In the genomic region with DNA sequence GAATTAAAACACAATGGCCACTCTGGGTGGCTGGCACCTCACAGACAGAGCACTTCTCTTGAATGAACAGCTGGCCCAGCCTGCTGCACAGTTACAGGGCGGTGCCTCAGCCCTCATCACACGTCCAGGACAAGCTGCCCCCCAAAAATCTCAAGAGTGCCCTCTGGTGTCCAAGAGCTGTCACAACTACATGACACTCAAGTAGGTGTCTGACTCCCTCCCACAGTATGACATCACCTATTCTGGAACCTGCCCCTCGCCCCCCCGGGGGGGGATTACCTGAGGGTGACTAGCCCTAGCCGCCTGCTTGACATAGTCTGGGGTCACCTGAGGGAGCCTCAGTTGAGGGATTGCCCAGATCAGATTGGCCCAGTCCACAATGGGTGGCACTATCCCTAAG, we compare ENCODE assay signal across 9 mouse cellular contexts. TPM values are rescaled to one million over a fixed set of nuclear protein-coding genes. Genes with fewer than 3 reads are reported as not detected.
DNase-seq lines count a peak whose midpoint lies in the region; ATAC-seq lines count a peak whose summit lies in the region.
"Had no signal": no experiment of that assay in that cellular context is flagged by ENCODE, and none has a peak within 500 bp of the region (broad histone marks: within the 10 kb centered on the region; RNA-seq: fewer than 3 reads in every experiment).

No protein-coding gene starts in this region.

- DNase-seq in 3T3-L1 (ENCODE audit: low read depth, low spot score) (peak; percentile 89), ZHBTc4 (ENCODE audit: low read depth, low spot score) (peak; percentile 88)
- peak; percentile 66 for DNase-seq in embryo, embryonic 10 days (ENCODE audit: low spot score)
- peak; percentile 74 for DNase-seq in kidney, adult 9 months
- DNase-seq in liver, embryonic 11.5 days (ENCODE audit: low spot score) = peak; percentile 63
- DNase-seq in testis, postnatal 14 days (ENCODE audit: low spot score) = peak; percentile 57

- H3K4me2 ChIP-seq in liver, embryonic 11.5 days = no peak overlapping the region
- H3K4me2 ChIP-seq in neural tube, embryonic 13.5 days = no peak overlapping the region
- H3K4me2 ChIP-seq: embryonic facial prominence, embryonic 12.5 days had no signal

- peak; percentile 68 for ATAC-seq in granulocyte monocyte progenitor cell, adult 5-6 weeks (replicated peaks; ENCODE audit: poor library complexity, severe bottlenecking)
- peak; percentile 86 for ATAC-seq in liver, embryonic 11.5 days (replicated peaks; ENCODE audit: low FRiP score)
- peak; percentile 55; the same call in 1 of the 2 replicates for ATAC-seq in neural tube, embryonic 13.5 days (ENCODE audit: low read depth)

- no peaks in the 10 kb centered on the region for H3K27me3 ChIP-seq in liver, embryonic 11.5 days (replicated peaks; ENCODE audit: control insufficient read depth, insufficient read depth, low read length)
- H3K27me3 ChIP-seq in neural tube, embryonic 13.5 days = peaks cover 7% of the 10 kb centered on the region
- H3K27me3 ChIP-seq: embryonic facial prominence, embryonic 12.5 days had no signal

- 16% methylated on average over 5 of the region's 5 CpGs for WGBS in liver, embryonic 11.5 days
- 29% methylated on average over 5 of the region's 5 CpGs for WGBS in neural tube, embryonic 13.5 days

- no peaks in the 10 kb centered on the region for H3K9me3 ChIP-seq in liver, embryonic 11.5 days (ENCODE audit: control insufficient read depth, low read length)
- H3K9me3 ChIP-seq in neural tube, embryonic 13.5 days = no peaks in the 10 kb centered on the region
- H3K9me3 ChIP-seq: embryonic facial prominence, embryonic 12.5 days had no signal

- peaks cover 4% of the 10 kb centered on the region; the same call in 1 of the 2 replicates for H3K4me1 ChIP-seq in liver, embryonic 11.5 days (replicated peaks; ENCODE audit: control insufficient read depth, insufficient read depth, low read length)
- H3K4me1 ChIP-seq in neural tube, embryonic 13.5 days (replicated peaks) = peaks cover 4% of the 10 kb centered on the region; the same call in 1 of the 2 replicates

- no peak overlapping the region for H3K27ac ChIP-seq in liver, embryonic 11.5 days (ENCODE audit: low read depth, low read length)
- H3K27ac ChIP-seq in neural tube, embryonic 13.5 days (replicated peaks) = no peak overlapping the region
- H3K27ac ChIP-seq: embryonic facial prominence, embryonic 12.5 days had no signal

- H3K9ac ChIP-seq in liver, embryonic 11.5 days (ENCODE audit: low read depth, low read length) = no peak overlapping the region
- no peak overlapping the region for H3K9ac ChIP-seq in neural tube, embryonic 13.5 days
- H3K9ac ChIP-seq: embryonic facial prominence, embryonic 12.5 days had no signal

- H3K4me3 ChIP-seq in liver, embryonic 11.5 days (ENCODE audit: low read depth, low read length) = no peak overlapping the region
- no peak overlapping the region for H3K4me3 ChIP-seq in neural tube, embryonic 13.5 days
- H3K4me3 ChIP-seq: embryonic facial prominence, embryonic 12.5 days had no signal

- no peaks in the 10 kb centered on the region for H3K36me3 ChIP-seq in liver, embryonic 11.5 days (ENCODE audit: control insufficient read depth, insufficient read depth, low read length)
- H3K36me3 ChIP-seq in neural tube, embryonic 13.5 days = no peaks in the 10 kb centered on the region
- H3K36me3 ChIP-seq: embryonic facial prominence, embryonic 12.5 days had no signal

RNA-seq across cellular contexts. Expression of a gene that starts 41.4 kb away (rescaled TPM):
- 38.1 and 38.4 TPM in 2 replicates for total RNA-seq in granulocyte monocyte progenitor cell, adult 5-6 weeks (2014; fragmentation: Nextera tagmentation)
- 53.8 and 63.9 TPM in 2 replicates for total RNA-seq in granulocyte monocyte progenitor cell, adult 5-6 weeks (2017)
- 52.9 and 54.6 TPM in 2 replicates for polyA plus RNA-seq in liver, embryonic 11.5 days (2014; fragmentation: Nextera tagmentation; extraction: Ambion mirVana)
- 17.5 and 18.1 TPM in 2 replicates for polyA plus RNA-seq in neural tube, embryonic 13.5 days (2015; fragmentation: Nextera tagmentation; extraction: Ambion mirVana)

RNA-seq across cellular contexts. Expression of a gene that starts 41.7 kb away (rescaled TPM):
- 0.83 TPM in 1 of 2 replicates, not detected in the other for total RNA-seq in granulocyte monocyte progenitor cell, adult 5-6 weeks (2014; fragmentation: Nextera tagmentation)
- total RNA-seq in granulocyte monocyte progenitor cell, adult 5-6 weeks (2017) = 0.30 TPM in 1 of 2 replicates, not detected in the other
- polyA plus RNA-seq in liver, embryonic 11.5 days (2014; fragmentation: Nextera tagmentation; extraction: Ambion mirVana) = 0.38 and 0.51 TPM in 2 replicates
- not detected in 2 replicates for polyA plus RNA-seq in neural tube, embryonic 13.5 days (2015; fragmentation: Nextera tagmentation; extraction: Ambion mirVana)
- polyA plus RNA-seq: embryonic facial prominence, embryonic 12.5 days had no signal
